Mouse (Mus musculus) hindbrain, embryonic 14.5 days (tissue): ENCODE results near the gene Olfr237-ps1. TPM values are rescaled to one million over a fixed set of nuclear protein-coding genes. Genes with fewer than 3 reads are reported as not detected.
"Not testable (repeated sequence)": the region's sequence is repeated elsewhere in the genome, so short reads cannot be mapped to it uniquely, and the experiment has no call there.

ENCODE experiments used
- ATAC-seq: fragments of 200-750 bp; cut with Nextera tagmentation; 2 replicates; pipeline ENCODE4 v1.8.0; 2017; ENCODE audit warnings: moderate number of reproducible peaks, mild to moderate bottlenecking, moderate TSS enrichment, moderate library complexity; ENCODE audit not compliant: low FRiP score
- DNase-seq: peaks from one replicate; pipeline ENCODE4 v3.0.0-alpha.2; 2015; ENCODE audit warnings: low spot score
- H3K27ac ChIP-seq: fragments of 300-500 bp; sonication (generic); 2 replicates; pipeline ENCODE4 v1.5.1; 2014; ENCODE audit warnings: mild to moderate bottlenecking, moderate library complexity
- H3K27me3 ChIP-seq: fragments of 300-500 bp; sonication (generic); 2 replicates; pipeline ENCODE4 v1.6.1; 2014; ENCODE audit warnings: mild to moderate bottlenecking, low read length, mixed read lengths; ENCODE audit not compliant: control insufficient read depth, insufficient read depth
- H3K36me3 ChIP-seq: fragments of 300-500 bp; sonication (generic); replicated peaks from 2 replicates; pipeline ENCODE4 v1.6.1; 2014; ENCODE audit not compliant: control insufficient read depth, insufficient read depth
- H3K4me1 ChIP-seq: fragments of 300-500 bp; sonication (generic); replicated peaks from 2 replicates; pipeline ENCODE4 v1.6.1; 2014; ENCODE audit warnings: antibody characterized with exemption, low read length, mixed read lengths; ENCODE audit not compliant: control insufficient read depth, insufficient read depth
- H3K4me2 ChIP-seq: fragments of 300-500 bp; sonication (generic); replicated peaks from 2 replicates; pipeline ENCODE4 v1.6.1; 2014; ENCODE audit warnings: mild to moderate bottlenecking, moderate library complexity
- H3K4me3 ChIP-seq: fragments of 300-500 bp; sonication (generic); replicated peaks from 2 replicates; pipeline ENCODE4 v1.5.1; 2014; ENCODE audit warnings: mild to moderate bottlenecking, low read length
- H3K9ac ChIP-seq: fragments of 300-500 bp; sonication (generic); 2 replicates; pipeline ENCODE4 v1.6.1; 2014
- H3K9me3 ChIP-seq: fragments of 300-500 bp; sonication (generic); 2 replicates; pipeline ENCODE4 v1.6.1; 2016; ENCODE audit warnings: low read length; ENCODE audit not compliant: control insufficient read depth
- WGBS: fragments of 180-500 bp; shearing (Covaris S2); extraction: QIAGEN DNeasy Blood & Tissue Kit; methylation state at CpG from one replicate; pipeline ENCODE4 v1.1.7; 2014; 5-methylcytosine and 5-hydroxymethylcytosine counted together
- polyA plus RNA-seq: library from polyadenylated mRNA; unstranded; fragments of >200 nt; fragmentation: Nextera tagmentation; extraction: Ambion mirVana; gene quantifications from 2 replicates; pipeline ENCODE4 v1.2.1, GENCODE M21; 2014

The Olfr237-ps1 gene
- polyA plus RNA-seq, result not detected in 2 replicates

GRCm38 (mm10) chr6:43146267-43146666, at the start of gene Olfr237-ps1:
Gene Olfr237-ps1 (plus strand): TSS chr6:43146567.
- not testable (repeated sequence) for H3K27ac ChIP-seq

GRCm38 (mm10) chr6:43106069-43106468, 40.3 kb upstream of the Olfr237-ps1 start, which contains the start of gene Olfr441:
Gene Olfr441 (plus strand): TSS chr6:43106369.
- H3K4me1 ChIP-seq, H3K36me3 ChIP-seq, H3K4me2 ChIP-seq, DNase-seq, H3K9ac ChIP-seq, H3K27me3 ChIP-seq, ATAC-seq, H3K4me3 ChIP-seq, H3K9me3 ChIP-seq, H3K27ac ChIP-seq: not testable (repeated sequence)
- 90% methylated on average over 1 of the region's 1 CpGs for WGBS

More at GRCm38 (mm10) chr6:43146267-43146666, at the start of gene Olfr237-ps1:
- not testable (repeated sequence) for DNase-seq, H3K36me3 ChIP-seq, H3K4me1 ChIP-seq, ATAC-seq, H3K9me3 ChIP-seq, H3K4me3 ChIP-seq, H3K27me3 ChIP-seq, H3K9ac ChIP-seq, H3K4me2 ChIP-seq
- WGBS, result 94% methylated on average over 2 of the region's 2 CpGs

- no peaks in the 10 kb centered on the region for H3K27me3 ChIP-seq
- H3K4me1 ChIP-seq, result no peaks in the 10 kb centered on the region
- H3K4me3 ChIP-seq, result no peak overlapping the region
- 62% methylated on average over 1 of the region's 1 CpGs for WGBS
- H3K36me3 ChIP-seq, result no peaks in the 10 kb centered on the region
- no peak for ATAC-seq
- no peak overlapping the region for H3K4me2 ChIP-seq
- H3K9ac ChIP-seq, result no peak overlapping the region
- no peak for DNase-seq
- no peak overlapping the region for H3K27ac ChIP-seq
- no peaks in the 10 kb centered on the region for H3K9me3 ChIP-seq
These were observed 13.1 kb downstream of the Olfr237-ps1 start for GRCm38 (mm10) chr6:43159502-43159901.

- no peaks in the 10 kb centered on the region for H3K4me1 ChIP-seq
These were observed 16.6 kb downstream of the Olfr237-ps1 start, which contains the start of gene Olfr437 for GRCm38 (mm10) chr6:43162982-43163381. Gene Olfr437 (plus strand): TSS chr6:43163282.

GRCm38 (mm10) chr6:43167246-43167645, 20.9 kb downstream of the Olfr237-ps1 start:
- no peaks in the 10 kb centered on the region for H3K36me3 ChIP-seq
- WGBS, result 95% methylated on average over 4 of the region's 4 CpGs
- no peak overlapping the region for H3K4me3 ChIP-seq
- no peak overlapping the region for H3K4me2 ChIP-seq
- H3K27ac ChIP-seq, result no peak overlapping the region
- DNase-seq (no peak), ATAC-seq (no peak)
- no peak overlapping the region for H3K9ac ChIP-seq
- no peaks in the 10 kb centered on the region for H3K9me3 ChIP-seq
- no peaks in the 10 kb centered on the region for H3K4me1 ChIP-seq
- H3K27me3 ChIP-seq, result no peaks in the 10 kb centered on the region

More at GRCm38 (mm10) chr6:43162982-43163381, 16.6 kb downstream of the Olfr237-ps1 start, which contains the start of gene Olfr437:
- Histone ChIP-seq H3K36me3 (no peaks in the 10 kb centered on the region), H3K9me3 (no peaks in the 10 kb centered on the region), H3K9ac (no peak within 1 kb of the TSS), H3K27ac (no peak within 1 kb of the TSS), H3K4me3 (no peak within 1 kb of the TSS), H3K27me3 (no peaks in the 10 kb centered on the region), H3K4me2 (no peak within 1 kb of the TSS)
- WGBS, result 69% methylated on average over 3 of the region's 3 CpGs
- no peak for ATAC-seq
- DNase-seq, result no peak

GRCm38 (mm10) chr6:43171840-43172239, 25.5 kb downstream of the Olfr237-ps1 start, which contains the start of gene Olfr13:
Gene Olfr13 (plus strand): TSS chr6:43172140.
- WGBS, result 81% methylated on average over 4 of the region's 4 CpGs

GRCm38 (mm10) chr6:43178129-43178528, 31.8 kb downstream of the Olfr237-ps1 start:
- no peaks in the 10 kb centered on the region for H3K36me3 ChIP-seq
- no peak overlapping the region for H3K4me2 ChIP-seq
- H3K27ac ChIP-seq, result no peak overlapping the region
- H3K4me1 ChIP-seq, result 0 out of 2 replicates have a peak, but pooled peaks cover 7% of the 10 kb centered on the region
- ATAC-seq, result no peak
- no peak overlapping the region for H3K4me3 ChIP-seq
- DNase-seq, result no peak
- no peak overlapping the region for H3K9ac ChIP-seq
- 80% methylated on average over 1 of the region's 1 CpGs for WGBS
- no peaks in the 10 kb centered on the region for H3K27me3 ChIP-seq
- no peaks in the 10 kb centered on the region for H3K9me3 ChIP-seq

More at GRCm38 (mm10) chr6:43171840-43172239, 25.5 kb downstream of the Olfr237-ps1 start, which contains the start of gene Olfr13:
- no peak within 1 kb of the TSS for H3K9ac ChIP-seq
- H3K27ac ChIP-seq, result no peak within 1 kb of the TSS
- H3K4me2 ChIP-seq, result no peak within 1 kb of the TSS
- no peak for ATAC-seq
- H3K4me1 ChIP-seq, result no peaks in the 10 kb centered on the region
- no peaks in the 10 kb centered on the region for H3K36me3 ChIP-seq
- no peak within 1 kb of the TSS for H3K4me3 ChIP-seq
- no peak for DNase-seq
- H3K27me3 ChIP-seq, result no peaks in the 10 kb centered on the region
- no peaks in the 10 kb centered on the region for H3K9me3 ChIP-seq

- no peak overlapping the region for H3K4me3 ChIP-seq
- 52% methylated on average over 6 of the region's 6 CpGs for WGBS
- peak; percentile 70; the same call in 1 of the 2 replicates for ATAC-seq
- H3K27ac ChIP-seq, result 0 out of 2 replicates have a peak overlapping the region, but pooled peaks have one; percentile 5
- H3K4me2 ChIP-seq, result no peak overlapping the region
- H3K9me3 ChIP-seq, result no peaks in the 10 kb centered on the region
- no peak overlapping the region for H3K9ac ChIP-seq
- H3K36me3 ChIP-seq, result no peaks in the 10 kb centered on the region
- 0 out of 2 replicates have a peak, but pooled peaks cover 7% of the 10 kb centered on the region for H3K4me1 ChIP-seq
- DNase-seq, result no peak
- no peaks in the 10 kb centered on the region for H3K27me3 ChIP-seq
These were observed 32.5 kb downstream of the Olfr237-ps1 start for GRCm38 (mm10) chr6:43178584-43179501.

- H3K9ac ChIP-seq, result no peak overlapping the region
- DNase-seq, result no peak
These were observed 44.6 kb downstream of the Olfr237-ps1 start for GRCm38 (mm10) chr6:43190986-43191385.

More at GRCm38 (mm10) chr6:43190986-43191385, 44.6 kb downstream of the Olfr237-ps1 start:
- Histone ChIP-seq H3K4me3 (no peak overlapping the region), H3K4me2 (no peak overlapping the region), H3K4me1 (no peaks in the 10 kb centered on the region), H3K27me3 (no peaks in the 10 kb centered on the region), H3K27ac (no peak overlapping the region), H3K9me3 (no peaks in the 10 kb centered on the region), H3K36me3 (no peaks in the 10 kb centered on the region)
- ATAC-seq, result no peak
- WGBS, result 87% methylated on average over 3 of the region's 3 CpGs
